Mouse (Mus musculus) forebrain, embryonic 11.5 days (tissue): Measurements from ENCODE around the gene Nedd4. TPM values are rescaled to one million over a fixed set of nuclear protein-coding genes. Genes with fewer than 3 reads are reported as not detected.

Experiments used
- ATAC-seq: fragments of 200-750 bp; cut with Nextera tagmentation; replicated peaks from 2 replicates; pipeline ENCODE4 v1.8.0; 2017; ENCODE audit warnings: moderate TSS enrichment; ENCODE audit not compliant: low FRiP score
- DNase-seq: peaks from one replicate; pipeline ENCODE4 v3.0.0-alpha.2; 2017; ENCODE audit warnings: low spot score
- H3K27ac ChIP-seq: fragments of 300-500 bp; sonication (generic); 2 replicates; pipeline ENCODE4 v1.5.1; 2014; ENCODE audit warnings: low read depth, low read length
- H3K27me3 ChIP-seq: fragments of 300-500 bp; sonication (generic); 2 replicates; pipeline ENCODE4 v1.6.1; 2014; ENCODE audit warnings: mild to moderate bottlenecking, low read length, mixed read lengths; ENCODE audit not compliant: control insufficient read depth, insufficient read depth
- H3K36me3 ChIP-seq: fragments of 300-500 bp; sonication (generic); 2 replicates; pipeline ENCODE4 v1.6.1; 2014; ENCODE audit warnings: mild to moderate bottlenecking, low read length, moderate library complexity, mixed read lengths; ENCODE audit not compliant: control insufficient read depth, insufficient read depth
- H3K4me1 ChIP-seq: fragments of 300-500 bp; sonication (generic); replicated peaks from 2 replicates; pipeline ENCODE4 v1.6.1; 2014; ENCODE audit warnings: low read length, mixed read lengths; ENCODE audit not compliant: control insufficient read depth, insufficient read depth
- H3K4me2 ChIP-seq: fragments of 300-500 bp; sonication (generic); 2 replicates; pipeline ENCODE4 v1.6.1; 2014; ENCODE audit warnings: low read depth, mild to moderate bottlenecking, low read length, moderate library complexity, mixed read lengths; ENCODE audit not compliant: severe bottlenecking
- H3K4me3 ChIP-seq: fragments of 300-500 bp; sonication (generic); 2 replicates; pipeline ENCODE4 v1.5.1; 2014; ENCODE audit warnings: low read depth, low read length
- H3K9ac ChIP-seq: fragments of 300-500 bp; sonication (generic); 2 replicates; pipeline ENCODE4 v1.6.1; 2014; ENCODE audit warnings: low read length
- H3K9me3 ChIP-seq: fragments of 300-500 bp; sonication (generic); 2 replicates; pipeline ENCODE4 v1.6.1; 2016; ENCODE audit warnings: low read length, mixed read lengths; ENCODE audit not compliant: control insufficient read depth
- WGBS: fragments of 180-500 bp; shearing (Covaris S2); extraction: QIAGEN DNeasy Blood & Tissue Kit; methylation state at CpG from one replicate; pipeline ENCODE4 v1.1.7; 2014; 5-methylcytosine and 5-hydroxymethylcytosine counted together
- polyA plus RNA-seq: library from polyadenylated mRNA; unstranded; fragments of >200 nt; fragmentation: Nextera tagmentation; extraction: Ambion mirVana; gene quantifications from 2 replicates; pipeline ENCODE4 v1.2.1, GENCODE M21; 2014

Nedd4 gene
- polyA plus RNA-seq, 1 experiment from 2014 or later = 793 TPM

- Histone ChIP-seq H3K9me3 (no peaks in the 10 kb centered on the region), H3K4me3 (no peak overlapping the region), H3K9ac (no peak overlapping the region), H3K4me2 (no peak overlapping the region), H3K27ac (peak overlapping the region; percentile 5; the same call in 1 of the 2 replicates), H3K36me3 (no peaks in the 10 kb centered on the region), H3K4me1 (0 out of 2 replicates have a peak, but pooled peaks cover 7% of the 10 kb centered on the region), H3K27me3 (no peaks in the 10 kb centered on the region)
- 27% methylated on average over 3 of the region's 3 CpGs for WGBS
- ATAC-seq = 0 out of 2 replicates have a peak, but pooled peaks have one; percentile 44
- no peak for DNase-seq
Measured at GRCm38 (mm10) chr9:72763050-72763718, 101.0 kb downstream of the Nedd4 start.

GRCm38 (mm10) chr9:72766789-72767349 lies 104.7 kb downstream of the Nedd4 start:
- H3K4me1 ChIP-seq = 0 out of 2 replicates have a peak, but pooled peaks cover 7% of the 10 kb centered on the region
- DNase-seq = peak; percentile 93
- peak overlapping the region; percentile 24 for H3K4me3 ChIP-seq
- no peak overlapping the region for H3K27ac ChIP-seq
- peak; percentile 63 for ATAC-seq
- WGBS = 1% methylated on average over 17 of the region's 17 CpGs
- H3K36me3 ChIP-seq = no peaks in the 10 kb centered on the region
- no peaks in the 10 kb centered on the region for H3K9me3 ChIP-seq
- peak overlapping the region; percentile 58 for H3K4me2 ChIP-seq
- peak overlapping the region; percentile 61 for H3K9ac ChIP-seq
- H3K27me3 ChIP-seq = no peaks in the 10 kb centered on the region

- no peak overlapping the region for H3K9ac ChIP-seq
- H3K4me1 ChIP-seq = peaks cover 3% of the 10 kb centered on the region; the same call in 1 of the 2 replicates
- H3K4me2 ChIP-seq = no peak overlapping the region
- ATAC-seq (no peak), DNase-seq (no peak)
- no peaks in the 10 kb centered on the region for H3K9me3 ChIP-seq
- no peak overlapping the region for H3K4me3 ChIP-seq
- WGBS = 89% methylated on average over 4 of the region's 4 CpGs
- H3K27me3 ChIP-seq = no peaks in the 10 kb centered on the region
- no peaks in the 10 kb centered on the region for H3K36me3 ChIP-seq
- no peak overlapping the region for H3K27ac ChIP-seq
Measured at GRCm38 (mm10) chr9:72775022-72775421, 112.9 kb downstream of the Nedd4 start.

- no peak overlapping the region for H3K9ac ChIP-seq
- 60% methylated on average over 11 of the region's 11 CpGs for WGBS
- no peak overlapping the region for H3K4me2 ChIP-seq
- H3K27me3 ChIP-seq = no peaks in the 10 kb centered on the region
- no peak overlapping the region for H3K4me3 ChIP-seq
- no peak for ATAC-seq
- DNase-seq = no peak
- H3K4me1 ChIP-seq = peaks cover 6% of the 10 kb centered on the region; the same call in 1 of the 2 replicates
- H3K36me3 ChIP-seq = no peaks in the 10 kb centered on the region
- H3K9me3 ChIP-seq = no peaks in the 10 kb centered on the region
- no peak overlapping the region for H3K27ac ChIP-seq
Measured at GRCm38 (mm10) chr9:72779004-72779403, 116.9 kb downstream of the Nedd4 start.

GRCm38 (mm10) chr9:72779733-72780132 lies 117.6 kb downstream of the Nedd4 start:
- peaks cover 6% of the 10 kb centered on the region; the same call in 1 of the 2 replicates for H3K4me1 ChIP-seq
- no peak overlapping the region for H3K27ac ChIP-seq
- no peak overlapping the region for H3K4me2 ChIP-seq
- no peaks in the 10 kb centered on the region for H3K9me3 ChIP-seq
- H3K4me3 ChIP-seq = no peak overlapping the region
- WGBS = 10% methylated on average over 4 of the region's 4 CpGs
- H3K27me3 ChIP-seq = no peaks in the 10 kb centered on the region
- H3K36me3 ChIP-seq = no peaks in the 10 kb centered on the region
- DNase-seq (no peak), ATAC-seq (no peak)
- H3K9ac ChIP-seq = no peak overlapping the region

- H3K9me3 ChIP-seq = no peaks in the 10 kb centered on the region
- H3K4me1 ChIP-seq = peaks cover 6% of the 10 kb centered on the region; the same call in 1 of the 2 replicates
- H3K36me3 ChIP-seq = no peaks in the 10 kb centered on the region
- H3K9ac ChIP-seq = no peak overlapping the region
- ATAC-seq (no peak), DNase-seq (no peak)
- WGBS = 51% methylated on average over 5 of the region's 5 CpGs
- no peak overlapping the region for H3K4me2 ChIP-seq
- no peak overlapping the region for H3K27ac ChIP-seq
- H3K27me3 ChIP-seq = no peaks in the 10 kb centered on the region
- no peak overlapping the region for H3K4me3 ChIP-seq
Measured at GRCm38 (mm10) chr9:72780694-72781093, 118.5 kb downstream of the Nedd4 start.

GRCm38 (mm10) chr9:72781466-72781865 lies 119.3 kb downstream of the Nedd4 start:
- 66% methylated on average over 4 of the region's 4 CpGs for WGBS
- no peak overlapping the region for H3K9ac ChIP-seq
- H3K4me2 ChIP-seq = no peak overlapping the region
- no peaks in the 10 kb centered on the region for H3K9me3 ChIP-seq
- H3K27me3 ChIP-seq = no peaks in the 10 kb centered on the region
- no peaks in the 10 kb centered on the region for H3K36me3 ChIP-seq
- peaks cover 6% of the 10 kb centered on the region; the same call in 1 of the 2 replicates for H3K4me1 ChIP-seq
- no peak for DNase-seq
- H3K27ac ChIP-seq = no peak overlapping the region
- no peak overlapping the region for H3K4me3 ChIP-seq
- ATAC-seq = no peak

- no peaks in the 10 kb centered on the region for H3K36me3 ChIP-seq
- 62% methylated on average over 8 of the region's 8 CpGs for WGBS
Measured at GRCm38 (mm10) chr9:72782121-72782520, 120.0 kb downstream of the Nedd4 start.

More at GRCm38 (mm10) chr9:72782121-72782520, 120.0 kb downstream of the Nedd4 start:
- no peak overlapping the region for H3K9ac ChIP-seq
- H3K4me2 ChIP-seq = no peak overlapping the region
- no peak for DNase-seq
- no peak overlapping the region for H3K4me3 ChIP-seq
- ATAC-seq = no peak
- no peaks in the 10 kb centered on the region for H3K9me3 ChIP-seq
- H3K4me1 ChIP-seq = peaks cover 6% of the 10 kb centered on the region; the same call in 1 of the 2 replicates
- H3K27me3 ChIP-seq = no peaks in the 10 kb centered on the region
- no peak overlapping the region for H3K27ac ChIP-seq
